Mouse (Mus musculus): ENCODE measurements around the gene Map3k13. TPM values are rescaled to one million over a fixed set of nuclear protein-coding genes. Genes with fewer than 3 reads are reported as not detected.

Gene Map3k13
- total RNA-seq, 2 experiments from 2014 or later: 0.89 to 1.3 TPM

Other genes starting within 250 kb of the Map3k13 start
- 10 to 100 TPM; 42.4 to 45.1 TPM for gene 2510009E07Rik, start 99.7 kb upstream of the Map3k13 start, total RNA-seq (2021)
- 10 to 100 TPM; 12.9 to 18.9 TPM for gene Ehhadh, start 6.5 kb upstream of the Map3k13 start, total RNA-seq (2021)
- 10 to 100 TPM; 14.4 to 15.5 TPM for gene Tmem41a, start 153.2 kb downstream of the Map3k13 start, total RNA-seq (2021)
- gene Liph, start 201.3 kb downstream of the Map3k13 start, total RNA-seq (2021): under 1 TPM in 1 of 2 experiments, not detected in 1; 0.12 TPM
- gene Senp2, start 215.1 kb downstream of the Map3k13 start, total RNA-seq (2021): 10 to 100 TPM; 19.9 to 22.8 TPM

Data from heart, postnatal 10 days (tissue).